Mouse (Mus musculus): Measurements from ENCODE around the gene Gpi1. TPM values are rescaled to one million over a fixed set of nuclear protein-coding genes. Genes with fewer than 3 reads are reported as not detected.

Gene Gpi1
- total RNA-seq, 2 experiments from 2014 or later = 642 to 716 TPM

- H3K4me3 ChIP-seq = peak overlapping the region; percentile 90
- intact Hi-C loops (cut with DNase I) = loop anchor here (1.0 kb wide), 1 partner anchor 33 kb away; the partner anchor contains the start of gene Pdcd2l
- no peak for TF ChIP-seq CTCF (IDR thresholded peaks at IDR 0.05)
- no peak for DNase-seq (ENCODE audit: extremely low spot score in 1 of 2, low spot score in 2 of 2)
- peak overlapping the region; percentile 94 for H3K27ac ChIP-seq
Observed at GRCm38 (mm10) chr7:34229153-34229552, 983 bp downstream of the Gpi1 start.

DNA sequence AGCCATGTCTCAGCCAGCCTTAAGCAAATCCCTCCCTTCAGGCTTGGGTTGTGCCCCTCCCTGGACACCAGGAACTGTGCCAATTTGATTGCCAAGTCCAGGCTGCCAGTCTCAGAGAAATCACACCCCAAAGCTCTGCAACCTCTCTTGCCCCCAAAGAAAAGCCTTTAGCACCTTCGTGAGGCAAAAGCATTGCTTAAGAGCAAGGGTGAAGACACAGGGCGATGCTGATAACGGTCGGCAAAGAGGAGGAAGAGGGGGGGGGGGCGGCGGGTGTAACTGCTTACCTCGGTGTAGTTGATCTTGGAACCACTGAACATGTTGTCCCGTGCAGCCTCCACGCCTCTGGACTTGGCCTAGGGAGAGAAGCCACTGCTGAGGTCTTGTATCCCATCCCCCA lies 1.5 kb downstream of the Gpi1 start:
- no peak for TF ChIP-seq CTCF (IDR thresholded peaks at IDR 0.05)
- intact Hi-C loops (cut with DNase I) = loop anchor here (1.0 kb wide), 1 partner anchor 32 kb away; the partner anchor contains the start of gene Pdcd2l
- no peak for DNase-seq (ENCODE audit: extremely low spot score in 1 of 2, low spot score in 2 of 2)
- H3K27ac ChIP-seq = no peak overlapping the region
- peak overlapping the region; percentile 36 for H3K4me3 ChIP-seq

GRCm38 (mm10) chr7:34226846-34227245 lies 3.3 kb downstream of the Gpi1 start:
- Histone ChIP-seq H3K4me3 (peak overlapping the region; percentile 17), H3K27ac (no peak overlapping the region)
- DNase-seq (ENCODE audit: extremely low spot score in 1 of 2, low spot score in 2 of 2) = no peak
- peak; percentile 32 for TF ChIP-seq CTCF (IDR thresholded peaks at IDR 0.05)
- intact Hi-C loops (cut with DNase I) = no loop called here

- Histone ChIP-seq H3K27ac (0 out of 2 replicates have a peak overlapping the region, but pooled peaks have one; percentile 11), H3K4me3 (peak overlapping the region; percentile 17)
- peak in 1 of 2 experiments; percentile 41 for DNase-seq (ENCODE audit: extremely low spot score in 1 of 2, low spot score in 2 of 2)
- intact Hi-C loops (cut with DNase I) = no loop called here
- TF ChIP-seq CTCF (IDR thresholded peaks at IDR 0.05) = no peak
Observed at GRCm38 (mm10) chr7:34226086-34226485, 4.0 kb downstream of the Gpi1 start.

DNA sequence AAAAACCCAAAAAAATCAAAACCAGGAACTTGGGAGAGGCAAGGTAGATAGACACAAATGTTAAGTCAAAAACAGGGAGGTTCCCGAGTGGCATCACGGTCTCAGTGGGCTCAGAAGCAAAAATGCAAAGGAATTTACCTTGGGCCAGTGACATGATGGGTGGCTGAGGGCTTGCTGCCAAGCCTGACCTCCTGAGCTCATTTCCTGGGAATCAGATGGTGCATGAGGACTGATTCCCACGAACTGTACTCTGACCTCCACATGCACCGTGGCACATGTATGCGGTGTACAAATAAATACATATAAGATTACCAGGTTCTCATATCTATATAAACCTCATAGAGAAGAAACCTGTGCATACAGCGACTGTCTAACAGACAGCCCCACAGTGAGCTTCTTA lies 5.8 kb downstream of the Gpi1 start:
- Histone ChIP-seq H3K4me3 (no peak overlapping the region), H3K27ac (no peak overlapping the region)
- no peak for TF ChIP-seq CTCF (IDR thresholded peaks at IDR 0.05)
- intact Hi-C loops (cut with DNase I) = no loop called here
- DNase-seq (ENCODE audit: extremely low spot score in 1 of 2, low spot score in 2 of 2) = no peak

GRCm38 (mm10) chr7:34222340-34222739 lies 7.8 kb downstream of the Gpi1 start:
- Histone ChIP-seq H3K27ac (no peak overlapping the region), H3K4me3 (no peak overlapping the region)
- no peak; the same call in 1 of the 2 replicates for TF ChIP-seq CTCF (IDR thresholded peaks at IDR 0.05)
- DNase-seq (ENCODE audit: extremely low spot score in 1 of 2, low spot score in 2 of 2) = no peak
- intact Hi-C loops (cut with DNase I) = no loop called here

- Histone ChIP-seq H3K27ac (no peak overlapping the region), H3K4me3 (no peak overlapping the region)
- no peak for DNase-seq (ENCODE audit: extremely low spot score in 1 of 2, low spot score in 2 of 2)
- intact Hi-C loops (cut with DNase I) = no loop called here
- no peak for TF ChIP-seq CTCF (IDR thresholded peaks at IDR 0.05)
Observed at GRCm38 (mm10) chr7:34221594-34222250, 8.4 kb downstream of the Gpi1 start.

DNA sequence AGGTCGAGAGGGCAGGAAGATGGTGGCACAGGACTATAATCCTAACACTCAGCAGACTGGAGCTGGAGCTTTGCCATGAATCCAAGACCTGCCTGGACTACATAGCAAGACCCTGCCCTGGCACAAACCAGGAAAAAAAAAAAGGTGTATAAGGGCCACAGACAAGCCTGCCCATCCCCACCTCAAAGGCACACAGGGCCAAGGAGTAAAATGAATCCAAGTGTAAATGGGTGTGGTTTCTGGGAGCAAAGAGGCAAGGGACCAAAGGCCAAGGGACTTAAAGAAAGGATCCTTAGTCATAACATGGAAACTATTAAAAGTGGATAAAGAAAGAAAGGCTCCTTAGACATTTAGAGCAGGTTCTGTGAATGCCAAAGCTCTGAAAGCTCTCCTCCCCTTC lies 11.6 kb downstream of the Gpi1 start:
- intact Hi-C loops (cut with DNase I) = no loop called here

GRCm38 (mm10) chr7:34216474-34216873 lies 13.7 kb downstream of the Gpi1 start:
- no peak for TF ChIP-seq CTCF (IDR thresholded peaks at IDR 0.05)
- intact Hi-C loops (cut with DNase I) = no loop called here
- no peak overlapping the region for H3K27ac ChIP-seq
- DNase-seq (ENCODE audit: extremely low spot score in 1 of 2, low spot score in 2 of 2) = no peak
- no peak overlapping the region for H3K4me3 ChIP-seq

More for the DNA sequence above, 11.6 kb downstream of the Gpi1 start:
- TF ChIP-seq CTCF (IDR thresholded peaks at IDR 0.05) = no peak
- DNase-seq (ENCODE audit: extremely low spot score in 1 of 2, low spot score in 2 of 2) = no peak
- Histone ChIP-seq H3K27ac (no peak overlapping the region), H3K4me3 (no peak overlapping the region)

DNA sequence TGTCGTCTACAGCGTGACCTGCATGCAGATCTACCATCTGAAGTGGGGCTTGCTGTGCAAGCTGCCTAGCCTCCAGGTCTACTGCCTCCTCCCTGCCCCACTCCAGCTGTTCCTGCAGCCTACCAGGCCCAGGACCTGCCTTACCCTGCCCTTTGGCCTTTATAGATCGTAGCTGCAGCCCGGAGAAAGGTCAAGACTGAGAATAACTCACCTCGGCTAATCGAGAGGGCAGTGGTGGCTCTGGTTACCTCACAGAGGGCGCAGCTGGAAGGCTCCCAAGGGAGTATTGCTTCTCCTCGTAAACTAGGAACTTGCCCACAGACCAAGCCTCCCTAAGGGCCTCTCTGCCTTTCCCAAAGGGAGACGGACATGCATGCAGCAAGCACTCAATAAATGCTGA lies 14.7 kb downstream of the Gpi1 start:
- H3K27ac ChIP-seq = no peak overlapping the region
- intact Hi-C loops (cut with DNase I) = no loop called here
- no peak overlapping the region for H3K4me3 ChIP-seq
- no peak for DNase-seq (ENCODE audit: extremely low spot score in 1 of 2, low spot score in 2 of 2)
- TF ChIP-seq CTCF (IDR thresholded peaks at IDR 0.05) = no peak

DNA sequence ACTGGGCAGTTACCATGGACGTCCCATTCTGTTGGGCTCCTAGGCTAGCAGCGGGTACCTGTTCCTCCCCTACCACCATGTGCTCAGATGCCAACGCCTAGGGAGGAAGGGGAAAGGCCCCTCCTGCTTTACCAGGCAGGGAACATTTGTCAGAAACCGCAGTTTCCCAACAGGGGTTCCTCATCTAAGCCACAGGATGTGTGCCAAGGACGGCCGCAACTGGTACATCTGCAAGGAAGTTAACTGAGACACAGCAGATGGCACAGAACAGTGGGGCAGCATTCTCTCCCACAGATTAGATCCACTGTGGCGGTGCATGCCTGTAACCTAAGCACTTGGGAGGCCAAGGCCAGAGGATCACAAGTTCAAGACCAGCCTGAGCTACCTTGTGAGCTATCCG lies 15.5 kb downstream of the Gpi1 start:
- TF ChIP-seq CTCF (IDR thresholded peaks at IDR 0.05) = no peak
- intact Hi-C loops (cut with DNase I) = no loop called here
- no peak overlapping the region for H3K27ac ChIP-seq
- no peak for DNase-seq (ENCODE audit: extremely low spot score in 1 of 2, low spot score in 2 of 2)
- H3K4me3 ChIP-seq = no peak overlapping the region

- intact Hi-C loops (cut with DNase I) = no loop called here
- Histone ChIP-seq H3K27ac (no peak overlapping the region), H3K4me3 (no peak overlapping the region)
- no peak for DNase-seq (ENCODE audit: extremely low spot score in 1 of 2, low spot score in 2 of 2)
- no peak for TF ChIP-seq CTCF (IDR thresholded peaks at IDR 0.05)
Observed at GRCm38 (mm10) chr7:34213281-34213680, 16.9 kb downstream of the Gpi1 start.
